Mouse (Mus musculus): ENCODE measurements around the gene Abracl.

Abracl gene

GRCm38 (mm10) chr10:18021576-18022311 is 1.3 kb downstream of the Abracl start:
- peak; percentile 31 for DNase-seq

DNA sequence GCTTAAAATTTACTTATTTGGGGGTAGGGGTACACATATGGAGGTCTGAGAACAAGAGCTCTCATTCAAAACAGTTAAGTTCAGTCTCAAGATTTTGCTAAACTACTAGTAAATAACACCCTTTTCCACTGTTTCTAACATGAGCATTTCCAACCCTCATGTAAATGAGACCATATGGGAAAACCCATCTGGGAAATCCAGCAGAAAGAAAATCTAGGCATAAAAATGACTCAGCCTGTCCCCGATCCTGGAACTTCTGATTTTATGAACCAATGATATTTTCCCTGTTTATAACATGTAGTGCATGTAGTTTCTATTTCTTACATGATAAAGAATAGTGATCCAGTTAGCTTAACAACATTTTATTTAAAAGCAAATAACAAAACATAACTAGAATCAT is 2.2 kb downstream of the Abracl start:
- DNase-seq = no peak

DNA sequence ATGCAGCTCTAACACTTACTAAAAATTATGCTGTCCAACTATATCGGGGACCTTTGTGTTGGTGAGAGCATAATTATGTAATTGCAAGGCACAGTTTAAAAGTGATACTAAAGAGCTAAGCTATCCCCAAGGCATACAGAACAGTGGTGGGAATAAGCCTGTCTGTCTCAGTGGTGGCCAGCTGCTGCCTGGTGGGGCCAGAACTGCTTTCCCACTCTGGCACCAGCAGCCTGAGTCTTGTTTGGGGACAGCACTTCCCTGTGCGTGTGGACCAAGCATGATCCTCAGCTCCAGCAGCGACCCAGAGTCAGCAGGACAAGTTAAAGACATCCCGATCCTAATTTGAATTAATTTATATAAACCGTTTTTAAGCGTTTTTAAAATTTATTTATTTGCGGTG is 2.6 kb downstream of the Abracl start:
- DNase-seq = peak; percentile 31

GRCm38 (mm10) chr10:18011761-18012160 is 11.3 kb downstream of the Abracl start:
- no peak for DNase-seq

DNA sequence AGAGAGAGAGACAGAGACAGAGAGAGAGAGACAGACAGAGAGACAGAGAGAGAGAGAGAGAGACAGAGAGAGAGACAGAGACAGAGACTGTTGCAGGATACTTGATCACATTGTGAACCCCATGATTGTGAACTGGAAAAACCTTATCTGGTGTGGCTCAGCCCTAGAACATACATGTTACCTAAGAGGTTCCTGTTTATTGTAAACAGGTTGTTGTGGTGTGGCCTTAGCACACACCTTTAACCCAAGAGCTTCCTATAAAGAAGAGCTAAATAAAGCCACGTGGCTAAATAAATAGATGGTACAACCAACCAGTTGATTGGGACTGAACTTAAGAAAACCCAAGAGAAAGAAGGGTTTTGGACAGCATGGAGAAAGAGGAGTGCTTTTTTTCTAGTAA is 13.3 kb downstream of the Abracl start:
- DNase-seq = no peak

GRCm38 (mm10) chr10:18008118-18008517 is 15.0 kb downstream of the Abracl start:
- DNase-seq = no peak

- DNase-seq = no peak
Observed at GRCm38 (mm10) chr10:18007243-18007642, 15.8 kb downstream of the Abracl start.

DNA sequence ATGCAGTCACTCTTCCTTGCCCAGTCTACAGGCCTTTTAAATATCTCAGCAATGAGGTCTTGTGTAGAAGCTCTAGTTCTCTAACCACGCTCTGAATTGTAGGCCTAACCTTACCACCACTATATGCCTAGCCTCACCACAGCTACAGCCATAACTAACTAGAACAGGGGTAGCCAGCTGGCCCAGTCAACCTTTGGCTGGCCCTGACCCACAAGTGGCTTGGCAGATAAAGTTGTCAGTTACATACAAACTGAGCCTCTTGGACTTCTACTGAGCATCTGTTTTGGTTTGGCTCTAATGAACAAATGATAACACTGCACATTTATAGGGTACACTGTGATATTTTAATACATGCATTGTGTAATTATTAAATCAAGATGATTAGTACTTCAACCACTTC is 16.3 kb downstream of the Abracl start:
- no peak for DNase-seq

DNA sequence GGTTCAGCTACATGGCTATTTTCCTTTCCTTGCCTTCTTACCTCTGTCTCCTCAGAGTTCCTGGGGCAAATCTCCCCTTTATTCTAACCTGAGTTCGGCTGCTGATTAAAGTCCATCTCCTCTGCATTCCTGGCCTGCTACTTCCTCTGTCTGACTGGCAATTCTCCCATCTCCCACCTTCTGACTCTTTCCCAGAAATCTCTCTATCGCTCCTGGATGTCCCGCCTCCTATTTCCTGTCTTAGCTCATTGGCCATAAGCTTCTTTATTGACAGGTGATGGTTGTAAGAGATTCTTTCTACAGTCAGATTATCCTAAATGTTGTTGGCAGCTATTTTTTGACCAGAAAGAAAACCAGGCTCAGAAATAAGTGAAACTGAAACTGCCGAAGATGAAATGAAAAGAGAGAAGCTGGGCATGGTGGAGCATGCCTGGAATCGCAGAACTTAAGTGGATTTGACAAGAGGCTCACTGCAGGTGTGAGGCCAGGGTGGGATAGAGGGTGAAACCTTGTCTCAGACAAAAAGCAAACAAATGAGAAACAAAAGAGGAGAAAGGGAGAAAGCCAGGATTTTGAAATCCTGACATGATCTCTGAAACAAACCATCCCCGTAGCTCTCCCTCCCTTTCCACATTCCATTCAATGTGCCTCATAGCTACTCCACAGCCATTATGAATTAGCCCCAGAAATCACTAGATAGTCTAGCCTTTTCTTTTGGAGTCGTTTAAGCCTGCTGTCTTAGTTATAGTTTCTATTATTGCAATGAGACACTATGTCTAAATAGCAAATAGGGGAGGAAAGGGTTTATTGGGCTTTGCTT is 17.7 kb downstream of the Abracl start:
- DNase-seq = no peak

- DNase-seq = no peak
Observed at GRCm38 (mm10) chr10:18003966-18004637, 19.0 kb downstream of the Abracl start.

DNA sequence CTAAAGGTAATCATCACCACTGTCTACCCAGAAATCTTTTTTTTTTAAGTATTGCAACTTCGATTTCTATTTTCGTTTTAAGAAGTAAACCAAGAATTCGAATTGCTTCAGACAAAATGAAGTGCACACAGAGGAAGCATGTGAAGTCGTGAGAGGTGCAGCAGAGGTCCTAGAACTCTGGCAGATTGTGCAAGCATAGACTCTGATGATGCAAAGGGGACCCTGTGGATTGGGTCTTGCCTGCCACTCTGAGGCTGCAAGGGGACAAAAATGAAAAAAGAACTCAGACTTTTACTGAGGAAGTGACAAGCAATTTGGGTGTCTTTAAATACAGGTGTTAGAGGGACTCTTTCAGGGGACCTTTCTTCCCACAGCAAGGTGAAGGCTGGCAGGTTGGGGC is 32.5 kb downstream of the Abracl start:
- no peak for DNase-seq

GRCm38 (mm10) chr10:17989136-17989535 is 34.0 kb downstream of the Abracl start:
- no peak for DNase-seq

GRCm38 (mm10) chr10:17987823-17988423 is 35.2 kb downstream of the Abracl start:
- no peak for DNase-seq

- no peak for DNase-seq
Observed at GRCm38 (mm10) chr10:17983313-17983712, 39.8 kb downstream of the Abracl start.

DNA sequence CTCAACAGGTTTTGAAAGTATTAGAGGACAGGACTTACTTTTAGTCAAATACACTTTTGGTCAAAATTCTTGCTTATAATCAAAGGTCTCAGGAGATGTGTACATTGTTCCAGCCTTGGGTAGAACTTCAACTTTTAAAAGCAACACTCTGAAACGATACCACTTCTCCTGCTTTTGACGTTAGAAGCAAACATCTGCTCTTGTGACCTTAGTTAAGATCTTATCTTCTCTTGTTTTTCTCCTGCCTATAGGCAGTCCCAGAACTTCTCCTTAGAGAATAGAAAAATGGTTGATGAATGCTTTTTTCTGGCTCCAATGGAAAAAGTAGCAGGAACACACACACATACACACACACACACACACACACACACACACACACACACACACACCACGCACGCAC is 57.0 kb downstream of the Abracl start:
- DNase-seq = no peak
